8 mouse cellular contexts compared by ENCODE assay signal in genomic region chr13:116293301-116294150, GRCm38 (mm10). TPM values are rescaled to one million over a fixed set of nuclear protein-coding genes. Genes with fewer than 3 reads are reported as not detected.
DNase-seq lines count a peak whose midpoint lies in the region; ATAC-seq lines count a peak whose summit lies in the region.

No protein-coding gene starts in this region.

- no peaks in the 10 kb centered on the region for H3K36me3 ChIP-seq in heart, embryonic 14.5 days (ENCODE audit: control insufficient read depth, insufficient read depth, low read length)
- no peaks in the 10 kb centered on the region for H3K36me3 ChIP-seq in embryonic facial prominence, embryonic 10.5 days (replicated peaks)
- no peaks in the 10 kb centered on the region for H3K36me3 ChIP-seq in hindbrain, embryonic 16.5 days (ENCODE audit: control insufficient read depth, insufficient read depth, low read length)

- peak overlapping the region; percentile 56 for H3K4me2 ChIP-seq in heart, embryonic 14.5 days (ENCODE audit: low read length)
- no peak overlapping the region for H3K4me2 ChIP-seq in hindbrain, embryonic 16.5 days (ENCODE audit: low read length)

- WGBS in heart, embryonic 14.5 days: 6% methylated on average over 27 of the region's 27 CpGs
- WGBS in embryonic facial prominence, embryonic 10.5 days: 1% methylated on average over 27 of the region's 27 CpGs
- 2% methylated on average over 27 of the region's 27 CpGs for WGBS in hindbrain, embryonic 16.5 days

- H3K27ac ChIP-seq in heart, embryonic 14.5 days (replicated peaks in 1 of 2; ENCODE audit: control insufficient read depth in 1 of 2, insufficient read depth in 1 of 2, low read depth in 2 of 2, low read length in 2 of 2): no peak overlapping the region
- H3K27ac ChIP-seq in embryonic facial prominence, embryonic 10.5 days (replicated peaks): peak overlapping the region; percentile 73
- H3K27ac ChIP-seq in hindbrain, embryonic 16.5 days (ENCODE audit: low read depth, low read length): no peak overlapping the region

- H3K27me3 ChIP-seq in heart, embryonic 14.5 days (ENCODE audit: control insufficient read depth, insufficient read depth, low read length): peaks cover 62% of the 10 kb centered on the region
- peaks cover 84% of the 10 kb centered on the region for H3K27me3 ChIP-seq in embryonic facial prominence, embryonic 10.5 days (replicated peaks; ENCODE audit: low read depth, poor library complexity, severe bottlenecking)
- peaks cover 46% of the 10 kb centered on the region for H3K27me3 ChIP-seq in hindbrain, embryonic 16.5 days (replicated peaks; ENCODE audit: control insufficient read depth, insufficient read depth, low read length)

- peak overlapping the region; percentile 19 to 33 for H3K4me3 ChIP-seq in heart, embryonic 14.5 days (ENCODE audit: control insufficient read depth in 1 of 2, insufficient read depth in 1 of 2, low read depth in 1 of 2, low read length in 2 of 2)
- peak overlapping the region; percentile 48 for H3K4me3 ChIP-seq in embryonic facial prominence, embryonic 10.5 days
- no peak overlapping the region for H3K4me3 ChIP-seq in hindbrain, embryonic 16.5 days (ENCODE audit: low read length)

- peaks cover 6 to 7% of the 10 kb centered on the region in 2 experiments for H3K4me1 ChIP-seq in heart, embryonic 14.5 days (ENCODE audit: control insufficient read depth in 2 of 2, insufficient read depth in 2 of 2, low read length in 2 of 2)
- peaks cover 21% of the 10 kb centered on the region for H3K4me1 ChIP-seq in embryonic facial prominence, embryonic 10.5 days
- no peaks in the 10 kb centered on the region; the same call in 1 of the 2 replicates for H3K4me1 ChIP-seq in hindbrain, embryonic 16.5 days (ENCODE audit: control insufficient read depth, insufficient read depth, low read depth, low read length)

- no peak for DNase-seq in heart, adult 9 months (ENCODE audit: low spot score in 2 of 2)
- DNase-seq in embryonic facial prominence, embryonic 10.5 days (ENCODE audit: low spot score): peak; percentile 80
- DNase-seq in neural tube, embryonic 10.5 days (ENCODE audit: extremely low spot score, low spot score): peak; percentile 66
- DNase-seq in gastrocnemius, postnatal 25 days: no peak
- DNase-seq in layer of hippocampus, adult 9-10 months (ENCODE audit: low spot score): no peak

- H3K9ac ChIP-seq in heart, embryonic 14.5 days (ENCODE audit: low read length): no peak overlapping the region
- no peak overlapping the region for H3K9ac ChIP-seq in hindbrain, embryonic 16.5 days (ENCODE audit: low read depth, low read length)

- no peaks in the 10 kb centered on the region for H3K9me3 ChIP-seq in heart, embryonic 14.5 days (ENCODE audit: control insufficient read depth, low read length)
- no peaks in the 10 kb centered on the region for H3K9me3 ChIP-seq in embryonic facial prominence, embryonic 10.5 days
- no peaks in the 10 kb centered on the region for H3K9me3 ChIP-seq in hindbrain, embryonic 16.5 days (ENCODE audit: control insufficient read depth, low read length)

- ATAC-seq in heart, embryonic 14.5 days (ENCODE audit: insufficient number of reproducible peaks, insufficient read depth, low FRiP score, low read depth): no peak
- peak; percentile 52; the same call in 1 of the 2 replicates for ATAC-seq in hindbrain, embryonic 16.5 days
- ATAC-seq in megakaryocyte progenitor cell, adult 5-6 weeks (replicated peaks; ENCODE audit: poor library complexity): no peak

RNA-seq across cellular contexts. Expression of gene Isl1, which starts 16.0 kb away (rescaled TPM):
- 2.3 and 5.4 TPM in 2 replicates for polyA plus RNA-seq in heart, embryonic 14.5 days (2014; fragmentation: Nextera tagmentation; extraction: Ambion mirVana)
- 49.5 and 58.7 TPM in 2 replicates for polyA plus RNA-seq in embryonic facial prominence, embryonic 10.5 days (2016; fragmentation: Nextera tagmentation; extraction: Ambion mirVana)
- 14.6 and 29.3 TPM in 2 replicates for polyA plus RNA-seq in hindbrain, embryonic 16.5 days (2015; fragmentation: Nextera tagmentation; extraction: Ambion mirVana)
- total RNA-seq in gastrocnemius, postnatal 25 days (2021): not detected
- not detected in 2 replicates for total RNA-seq in megakaryocyte progenitor cell, adult 5-6 weeks (2015)
- 0.58 TPM in 1 of 2 replicates, not detected in the other for total RNA-seq in megakaryocyte progenitor cell, adult 5-6 weeks (2017)

Comparison
In these comparisons a context has a peak if more than half of its experiments do, and no peak if none do; other contexts are left out.
1. DNase-seq: peak in embryonic facial prominence, embryonic 10.5 days (single experiment) and neural tube, embryonic 10.5 days (single experiment); none in heart, adult 9 months (0 of 2), gastrocnemius, postnatal 25 days (single experiment) and layer of hippocampus, adult 9-10 months (single experiment).